Mouse (Mus musculus): ENCODE results near the gene Ubr2. TPM values are rescaled to one million over a fixed set of nuclear protein-coding genes. Genes with fewer than 3 reads are reported as not detected.

Ubr2 gene
- polyA plus RNA-seq, 1 experiment from 2014 or later, result 21.2 TPM

DNA sequence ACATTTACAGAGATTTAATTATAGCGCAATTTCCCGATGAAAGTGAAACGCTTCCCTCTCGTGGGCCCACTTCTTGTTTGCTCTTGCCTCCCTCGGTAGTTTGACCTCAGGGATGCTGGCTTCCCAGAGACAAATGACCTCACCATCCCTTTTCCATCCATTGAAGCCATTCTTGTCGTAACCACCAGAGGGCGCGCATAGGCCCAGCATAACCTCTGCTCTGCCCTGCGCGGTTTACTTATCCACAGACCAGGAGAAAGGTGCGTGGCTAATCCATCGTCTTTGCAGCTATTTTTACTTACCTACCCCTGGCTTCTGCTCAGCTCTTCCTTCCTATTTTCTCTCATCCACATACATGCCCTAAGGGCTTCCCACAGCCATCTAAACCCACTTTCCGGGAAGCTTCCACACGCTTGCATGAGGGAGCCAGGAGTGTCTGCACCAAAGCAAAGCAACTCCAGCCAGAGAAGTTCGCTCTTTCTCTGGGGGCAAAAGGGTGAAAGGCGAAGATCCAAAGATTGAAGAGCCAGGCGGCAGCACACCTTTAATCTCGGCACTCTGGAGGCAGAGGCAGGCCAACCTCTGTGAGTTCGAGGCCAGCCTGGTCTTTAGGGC lies 106.4 kb downstream of the Ubr2 start:
- H3K36me3 ChIP-seq (ENCODE audit: control insufficient read depth, insufficient read depth, low read length), result no peaks in the 10 kb centered on the region
- no peaks in the 10 kb centered on the region for H3K27me3 ChIP-seq (ENCODE audit: control insufficient read depth, insufficient read depth, low read length)
- no peaks in the 10 kb centered on the region for H3K4me1 ChIP-seq (replicated peaks; ENCODE audit: control insufficient read depth, insufficient read depth, low read length)
- no peak overlapping the region for H3K4me2 ChIP-seq (ENCODE audit: low read depth, low read length, severe bottlenecking)
- no peaks in the 10 kb centered on the region for H3K9me3 ChIP-seq (ENCODE audit: control insufficient read depth, low read length)
- H3K27ac ChIP-seq (ENCODE audit: low read depth, low read length), result no peak overlapping the region
- ATAC-seq (replicated peaks; ENCODE audit: low FRiP score) (no peak), DNase-seq (ENCODE audit: low spot score) (peak; percentile 90)
- 25% methylated on average over 19 of the region's 19 CpGs for WGBS
- no peak overlapping the region for H3K4me3 ChIP-seq (ENCODE audit: low read depth, low read length)
- H3K9ac ChIP-seq (ENCODE audit: low read length), result no peak overlapping the region

DNA sequence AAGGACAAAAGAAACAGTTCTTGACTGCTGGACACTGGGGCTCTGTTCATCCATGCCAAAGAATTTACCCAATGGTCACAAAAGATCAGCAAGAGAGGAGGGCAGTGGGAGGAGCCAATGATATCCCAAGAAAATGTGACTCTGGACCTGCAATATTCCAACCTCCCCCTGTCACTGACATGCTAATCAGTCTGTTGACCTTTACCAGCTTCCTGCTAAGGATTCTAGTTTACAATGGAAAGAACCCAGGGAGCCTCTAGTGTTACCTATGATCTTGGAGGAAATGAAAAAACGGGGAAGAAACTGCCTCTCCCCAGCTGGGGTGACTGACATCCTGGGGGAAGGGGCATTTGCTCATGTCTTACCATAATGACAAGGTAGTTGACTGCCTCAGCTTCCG lies 109.4 kb downstream of the Ubr2 start:
- ATAC-seq (replicated peaks; ENCODE audit: low FRiP score) (no peak), DNase-seq (ENCODE audit: low spot score) (no peak)
- no peak overlapping the region for H3K4me2 ChIP-seq (ENCODE audit: low read depth, low read length, severe bottlenecking)
- H3K9me3 ChIP-seq (ENCODE audit: control insufficient read depth, low read length), result no peaks in the 10 kb centered on the region
- H3K4me3 ChIP-seq (ENCODE audit: low read depth, low read length), result no peak overlapping the region
- WGBS, result 50% methylated on average over 2 of the region's 2 CpGs
- no peak overlapping the region for H3K27ac ChIP-seq (ENCODE audit: low read depth, low read length)
- H3K9ac ChIP-seq (ENCODE audit: low read length), result no peak overlapping the region
- H3K27me3 ChIP-seq (ENCODE audit: control insufficient read depth, insufficient read depth, low read length), result no peaks in the 10 kb centered on the region
- H3K36me3 ChIP-seq (ENCODE audit: control insufficient read depth, insufficient read depth, low read length), result no peaks in the 10 kb centered on the region
- H3K4me1 ChIP-seq (replicated peaks; ENCODE audit: control insufficient read depth, insufficient read depth, low read length), result no peaks in the 10 kb centered on the region

DNA sequence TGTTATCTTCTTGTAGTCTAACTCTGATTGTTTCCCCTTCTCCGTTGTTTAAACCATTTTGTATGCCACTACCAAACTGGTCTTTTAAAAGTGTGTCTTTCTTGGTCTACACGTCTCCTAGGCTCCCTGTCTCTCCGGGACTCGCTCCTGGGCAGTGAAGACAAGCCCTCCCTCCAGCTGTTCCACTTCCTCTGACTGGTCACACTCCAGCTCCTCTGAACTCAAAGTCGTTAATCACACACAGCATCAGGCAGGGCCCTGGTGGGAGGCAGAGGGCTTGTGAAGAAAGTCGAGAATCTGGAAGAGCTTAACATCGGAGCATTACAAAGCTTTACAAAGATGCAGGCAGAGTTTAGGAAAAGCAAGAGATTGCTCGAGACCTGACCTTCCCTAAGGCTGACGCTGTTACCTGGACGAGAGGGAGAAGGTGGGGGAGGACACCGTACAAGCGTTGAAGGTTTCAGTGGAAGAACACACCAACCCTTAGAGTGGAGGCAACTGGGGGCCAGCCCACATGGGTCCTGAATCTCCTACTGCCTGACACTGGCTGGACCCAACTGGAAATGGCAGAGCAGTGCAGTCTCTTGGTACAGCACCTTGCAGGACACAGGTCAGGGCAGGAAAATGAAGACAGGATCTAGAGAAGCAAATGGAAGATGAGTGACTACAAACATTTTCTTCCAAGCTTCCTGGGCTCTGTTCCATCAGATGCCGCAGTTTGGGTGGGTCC lies 113.0 kb downstream of the Ubr2 start:
- Histone ChIP-seq H3K4me1 (replicated peaks; ENCODE audit: control insufficient read depth, insufficient read depth, low read length) (0 out of 2 replicates have a peak, but pooled peaks cover 3% of the 10 kb centered on the region), H3K36me3 (ENCODE audit: control insufficient read depth, insufficient read depth, low read length) (no peaks in the 10 kb centered on the region), H3K9ac (ENCODE audit: low read length) (no peak overlapping the region), H3K4me3 (ENCODE audit: low read depth, low read length) (no peak overlapping the region), H3K27me3 (ENCODE audit: control insufficient read depth, insufficient read depth, low read length) (no peaks in the 10 kb centered on the region), H3K27ac (ENCODE audit: low read depth, low read length) (no peak overlapping the region), H3K4me2 (ENCODE audit: low read depth, low read length, severe bottlenecking) (no peak overlapping the region), H3K9me3 (ENCODE audit: control insufficient read depth, low read length) (no peaks in the 10 kb centered on the region)
- 60% methylated on average over 13 of the region's 13 CpGs for WGBS
- ATAC-seq (replicated peaks; ENCODE audit: low FRiP score) (no peak), DNase-seq (ENCODE audit: low spot score) (no peak)

DNA sequence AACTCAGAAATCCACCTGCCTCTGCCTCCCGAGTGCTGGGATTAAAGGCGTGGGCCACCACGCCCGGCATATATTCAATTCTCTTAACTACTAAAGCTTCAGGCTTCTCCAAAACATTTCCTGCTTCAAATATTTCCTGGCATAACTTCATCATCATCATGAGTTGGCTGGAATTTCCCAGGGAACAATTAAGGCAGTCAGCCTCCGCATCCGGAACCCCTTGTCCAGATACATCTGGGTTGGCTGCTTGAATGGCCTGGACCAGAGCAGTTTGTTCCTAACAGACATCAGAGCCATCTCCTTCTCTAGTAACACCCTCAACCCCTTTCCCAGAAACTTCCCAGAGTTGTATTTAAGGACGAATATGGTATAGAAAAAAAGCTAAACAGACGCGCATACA lies 114.9 kb downstream of the Ubr2 start:
- Histone ChIP-seq H3K4me3 (ENCODE audit: low read depth, low read length) (no peak overlapping the region), H3K27ac (ENCODE audit: low read depth, low read length) (no peak overlapping the region), H3K9me3 (ENCODE audit: control insufficient read depth, low read length) (no peaks in the 10 kb centered on the region), H3K27me3 (ENCODE audit: control insufficient read depth, insufficient read depth, low read length) (no peaks in the 10 kb centered on the region), H3K36me3 (ENCODE audit: control insufficient read depth, insufficient read depth, low read length) (no peaks in the 10 kb centered on the region), H3K4me1 (replicated peaks; ENCODE audit: control insufficient read depth, insufficient read depth, low read length) (peaks cover 13% of the 10 kb centered on the region), H3K4me2 (ENCODE audit: low read depth, low read length, severe bottlenecking) (no peak overlapping the region), H3K9ac (ENCODE audit: low read length) (no peak overlapping the region)
- DNase-seq (ENCODE audit: low spot score) (no peak), ATAC-seq (replicated peaks; ENCODE audit: low FRiP score) (no peak)
- 92% methylated on average over 9 of the region's 9 CpGs for WGBS

DNA sequence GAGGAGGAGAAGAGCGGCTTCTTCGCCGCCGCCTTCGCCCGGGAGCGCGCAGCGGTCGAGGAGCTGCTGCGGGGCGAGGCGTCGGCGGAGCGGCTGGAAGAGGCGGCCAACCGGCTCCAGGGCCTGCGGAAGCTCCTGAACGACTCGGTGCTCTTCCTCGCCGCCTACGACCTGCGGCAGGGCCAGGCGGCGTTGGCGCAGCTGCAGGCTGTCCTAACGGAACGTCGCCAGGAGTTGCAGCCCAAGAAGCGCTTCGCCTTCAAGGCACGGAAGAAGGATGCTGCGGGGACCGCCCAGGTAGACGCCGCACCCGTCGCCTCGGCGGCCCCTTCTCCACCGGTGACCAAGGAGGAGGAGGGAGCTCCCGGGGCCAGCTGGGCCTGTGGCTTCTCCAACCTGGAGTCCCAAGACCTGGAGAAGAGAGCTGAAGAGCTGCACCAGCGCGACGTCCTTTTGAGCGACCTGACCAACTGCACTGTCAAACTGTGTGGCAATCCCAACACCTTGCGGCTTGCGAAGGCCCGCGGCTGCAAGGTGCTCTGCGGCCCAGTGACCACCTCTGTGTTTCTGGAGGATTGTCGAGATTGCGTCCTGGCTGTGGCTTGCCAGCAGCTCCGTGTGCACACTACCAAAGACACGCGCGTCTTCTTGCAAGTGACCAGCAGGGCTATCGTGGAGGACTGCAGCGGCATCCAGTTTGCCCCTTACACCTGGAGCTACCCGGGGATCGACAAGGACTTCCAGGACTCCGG lies 119.3 kb downstream of the Ubr2 start:
- peak; percentile 73 for DNase-seq (ENCODE audit: low spot score)

DNA sequence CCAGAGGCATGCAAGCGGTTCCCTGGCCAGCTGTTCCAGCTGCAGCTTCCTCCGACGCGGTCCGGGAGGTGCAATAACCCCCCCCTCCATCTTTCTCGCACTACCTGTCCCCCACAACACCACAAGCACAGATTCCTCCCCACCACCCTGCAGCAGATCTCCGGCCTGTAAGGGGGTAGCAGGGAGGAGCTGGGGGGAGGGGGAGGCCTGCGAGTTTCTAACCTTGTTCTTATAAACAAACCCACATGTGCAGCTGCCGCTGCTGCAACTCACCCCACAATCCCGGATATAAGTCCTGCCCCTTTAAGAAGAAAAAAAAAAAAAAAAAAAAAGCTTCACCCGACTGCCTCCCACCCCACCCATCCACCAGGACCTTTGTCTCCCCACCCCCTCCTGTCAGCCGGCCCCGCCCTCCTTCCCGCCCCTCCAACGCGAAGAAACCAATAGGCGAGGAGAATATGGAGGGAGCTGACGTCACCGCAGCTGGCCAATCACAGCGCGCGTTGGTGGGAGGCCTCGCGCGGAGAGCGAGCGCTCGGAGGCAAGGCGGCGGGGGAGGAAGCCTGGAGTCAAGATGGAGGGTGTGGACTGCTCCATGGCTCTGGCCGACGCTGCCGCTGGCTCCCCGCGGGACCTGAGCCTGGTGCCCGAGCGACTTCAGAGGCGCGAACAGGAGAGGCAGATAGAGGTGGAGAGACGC lies 120.1 kb downstream of the Ubr2 start, which contains the start of gene Tbcc:
Gene Tbcc (plus strand): TSS at position 569 of the 700 bp plus-strand sequence.
- H3K4me3 ChIP-seq (ENCODE audit: low read depth, low read length), result peak within 1 kb of the TSS; percentile 91
- ATAC-seq (replicated peaks; ENCODE audit: low FRiP score) (peak; percentile 92), DNase-seq (ENCODE audit: low spot score) (peak; percentile 99)
- peak within 1 kb of the TSS; percentile 98 for H3K4me2 ChIP-seq (ENCODE audit: low read depth, low read length, severe bottlenecking)
- H3K9ac ChIP-seq (ENCODE audit: low read length), result peak within 1 kb of the TSS; percentile 90
- under 1% methylated on average over 38 of the region's 40 CpGs for WGBS
- H3K4me1 ChIP-seq (replicated peaks; ENCODE audit: control insufficient read depth, insufficient read depth, low read length), result peaks cover 16% of the 10 kb centered on the region
- peak within 1 kb of the TSS; percentile 91 for H3K27ac ChIP-seq (ENCODE audit: low read depth, low read length)
- no peaks in the 10 kb centered on the region for H3K9me3 ChIP-seq (ENCODE audit: control insufficient read depth, low read length)
- no peaks in the 10 kb centered on the region for H3K27me3 ChIP-seq (ENCODE audit: control insufficient read depth, insufficient read depth, low read length)
- no peaks in the 10 kb centered on the region for H3K36me3 ChIP-seq (ENCODE audit: control insufficient read depth, insufficient read depth, low read length)

More for the DNA sequence above, 119.3 kb downstream of the Ubr2 start:
- Histone ChIP-seq H3K4me2 (ENCODE audit: low read depth, low read length, severe bottlenecking) (peak overlapping the region; percentile 98), H3K27me3 (ENCODE audit: control insufficient read depth, insufficient read depth, low read length) (no peaks in the 10 kb centered on the region), H3K27ac (ENCODE audit: low read depth, low read length) (peak overlapping the region; percentile 48), H3K36me3 (ENCODE audit: control insufficient read depth, insufficient read depth, low read length) (no peaks in the 10 kb centered on the region), H3K4me3 (ENCODE audit: low read depth, low read length) (peak overlapping the region; percentile 91), H3K9ac (ENCODE audit: low read length) (peak overlapping the region; percentile 90), H3K4me1 (replicated peaks; ENCODE audit: control insufficient read depth, insufficient read depth, low read length) (peaks cover 16% of the 10 kb centered on the region), H3K9me3 (ENCODE audit: control insufficient read depth, low read length) (no peaks in the 10 kb centered on the region)
- 2% methylated on average over 64 of the region's 64 CpGs for WGBS
- ATAC-seq (replicated peaks; ENCODE audit: low FRiP score), result peak; percentile 11

DNA sequence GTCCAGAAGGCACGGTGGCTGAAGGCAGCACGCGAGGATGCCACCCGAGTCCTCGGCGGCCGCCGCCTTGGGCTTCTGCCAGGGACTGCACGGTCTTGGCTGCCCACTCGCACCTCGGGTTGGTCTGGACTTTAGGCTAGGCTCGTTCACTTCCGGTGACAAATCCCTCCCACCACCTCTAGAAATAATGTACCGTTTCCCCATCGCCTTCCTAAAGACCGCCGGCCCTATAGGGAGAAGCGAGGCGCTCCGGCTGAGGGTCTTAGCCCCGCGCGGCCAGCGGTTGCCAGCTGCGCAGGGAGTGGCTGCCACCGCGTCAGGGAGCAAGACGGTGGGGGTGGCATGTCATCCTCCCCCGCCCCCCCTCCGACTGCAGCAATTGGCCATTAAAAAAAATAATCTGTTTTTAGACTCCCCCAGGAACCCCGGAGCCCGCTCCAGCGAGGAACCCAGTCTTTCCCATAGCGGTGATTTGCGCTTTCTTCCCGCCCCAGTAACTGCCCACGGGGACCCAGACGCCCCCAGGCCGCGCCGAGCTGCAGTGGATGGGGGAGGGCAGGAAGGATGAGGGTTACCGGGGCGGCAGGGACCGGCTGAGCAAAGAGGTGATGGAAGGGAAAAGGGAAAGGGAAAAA lies 120.8 kb downstream of the Ubr2 start:
- Histone ChIP-seq H3K9ac (ENCODE audit: low read length) (peak overlapping the region; percentile 72), H3K27ac (ENCODE audit: low read depth, low read length) (peak overlapping the region; percentile 91), H3K4me1 (replicated peaks; ENCODE audit: control insufficient read depth, insufficient read depth, low read length) (peaks cover 16% of the 10 kb centered on the region), H3K36me3 (ENCODE audit: control insufficient read depth, insufficient read depth, low read length) (no peaks in the 10 kb centered on the region), H3K9me3 (ENCODE audit: control insufficient read depth, low read length) (no peaks in the 10 kb centered on the region), H3K4me2 (ENCODE audit: low read depth, low read length, severe bottlenecking) (peak overlapping the region; percentile 98), H3K4me3 (ENCODE audit: low read depth, low read length) (peak overlapping the region; percentile 65), H3K27me3 (ENCODE audit: control insufficient read depth, insufficient read depth, low read length) (no peaks in the 10 kb centered on the region)
- ATAC-seq (replicated peaks; ENCODE audit: low FRiP score), result peak; percentile 68
- DNase-seq (ENCODE audit: low spot score), result peak; percentile 83
- under 1% methylated on average over 44 of the region's 44 CpGs for WGBS

Measured in forebrain, embryonic 11.5 days (tissue).